Mouse (Mus musculus) left cerebral cortex, adult 8-10 months (tissue): ENCODE measurements around the gene Iqsec1. TPM values are rescaled to one million over a fixed set of nuclear protein-coding genes. Genes with fewer than 3 reads are reported as not detected.

Experiments
- DNase-seq, 2 experiments: peaks; one replicate each; pipeline ENCODE4 v3.0.0; 2022; ENCODE audit warnings: low spot score in 2 of 2
- total RNA-seq, 4 experiments: library from RNA; stranded (reverse); gene quantifications; 2 replicates each; pipeline ENCODE4 v1.2.4; 2022

Gene Iqsec1
- 100 to 1,000 TPM; 334 to 403 (median 359) TPM for total RNA-seq

DNA sequence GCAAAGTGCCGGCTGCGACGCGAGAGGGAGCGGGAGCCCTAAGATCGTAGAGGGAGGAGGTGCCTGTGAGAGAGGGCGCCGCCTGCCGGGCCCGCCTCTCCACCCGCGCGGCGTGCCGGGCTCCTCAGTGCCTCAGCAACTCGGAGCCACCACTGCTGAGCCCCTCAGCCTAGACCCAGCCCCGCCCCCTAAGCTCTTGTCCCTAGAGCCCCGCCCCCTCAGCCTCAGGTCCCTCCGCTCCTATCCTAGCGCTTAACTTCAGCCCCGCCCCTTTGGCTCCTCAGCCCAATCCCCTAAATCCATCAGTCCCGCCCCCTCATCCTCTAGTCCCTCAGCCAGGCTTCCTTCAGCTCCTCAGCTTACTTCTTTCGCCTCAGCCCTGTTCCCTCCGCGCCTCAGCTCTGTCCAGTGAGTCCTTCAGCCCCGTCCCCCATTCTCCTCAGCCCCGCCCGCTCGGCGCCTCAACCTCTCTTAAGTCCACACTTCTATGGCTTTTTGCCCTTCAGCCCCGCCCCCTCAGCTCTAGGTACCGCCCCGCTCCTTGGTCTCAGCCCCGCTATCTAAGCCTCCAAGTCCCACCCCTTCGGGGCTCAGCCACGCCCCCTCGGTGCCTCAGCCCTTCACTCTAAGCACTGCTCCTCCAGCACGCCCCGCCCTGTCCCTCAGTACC, at the start of gene Iqsec1:
TSS of gene Iqsec1 (minus strand) at position 38 of the 670 bp plus-strand sequence.
- DNase-seq, result peak; percentile 57 to 91

DNA sequence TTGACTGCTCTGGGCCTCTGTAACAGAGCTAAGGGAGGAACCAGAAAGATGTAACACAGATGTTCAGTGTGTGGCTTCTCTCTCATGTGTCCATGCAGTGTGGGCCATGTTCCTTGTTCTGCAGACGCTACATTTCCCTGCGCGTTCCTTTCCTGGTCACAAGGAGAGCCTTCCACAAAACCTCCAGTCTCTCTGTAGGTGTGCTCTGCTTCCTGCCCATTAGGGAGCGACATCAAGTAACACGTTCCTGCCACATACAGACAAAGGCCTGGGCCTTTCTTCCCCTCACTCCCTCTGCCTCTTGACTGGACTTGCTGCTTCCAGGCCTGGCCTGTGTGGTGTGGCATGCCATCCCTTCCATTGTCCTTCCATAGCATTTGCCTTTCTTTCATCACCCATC, 39.8 kb upstream of the Iqsec1 start:
- no peak for DNase-seq

DNA sequence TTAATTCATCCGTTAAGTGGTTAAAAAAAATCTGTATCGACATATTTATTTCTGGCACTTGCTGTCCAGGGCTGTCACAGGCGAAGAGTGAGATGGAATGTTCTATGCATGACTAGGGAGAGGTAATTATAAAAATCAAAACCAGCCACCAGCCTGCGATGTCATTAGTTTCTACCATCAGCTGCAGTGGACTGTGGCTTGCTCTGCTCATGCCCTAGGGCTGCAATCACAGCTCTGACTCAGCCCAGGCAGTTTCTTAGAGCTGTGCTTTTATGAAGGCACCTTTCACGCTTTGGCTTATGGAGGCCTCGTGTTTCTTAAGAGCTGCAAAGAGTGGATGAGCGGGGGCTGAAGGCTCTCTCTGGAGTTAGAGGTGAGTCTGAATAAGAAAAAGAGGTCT, 32.3 kb upstream of the Iqsec1 start:
- no peak for DNase-seq

DNA sequence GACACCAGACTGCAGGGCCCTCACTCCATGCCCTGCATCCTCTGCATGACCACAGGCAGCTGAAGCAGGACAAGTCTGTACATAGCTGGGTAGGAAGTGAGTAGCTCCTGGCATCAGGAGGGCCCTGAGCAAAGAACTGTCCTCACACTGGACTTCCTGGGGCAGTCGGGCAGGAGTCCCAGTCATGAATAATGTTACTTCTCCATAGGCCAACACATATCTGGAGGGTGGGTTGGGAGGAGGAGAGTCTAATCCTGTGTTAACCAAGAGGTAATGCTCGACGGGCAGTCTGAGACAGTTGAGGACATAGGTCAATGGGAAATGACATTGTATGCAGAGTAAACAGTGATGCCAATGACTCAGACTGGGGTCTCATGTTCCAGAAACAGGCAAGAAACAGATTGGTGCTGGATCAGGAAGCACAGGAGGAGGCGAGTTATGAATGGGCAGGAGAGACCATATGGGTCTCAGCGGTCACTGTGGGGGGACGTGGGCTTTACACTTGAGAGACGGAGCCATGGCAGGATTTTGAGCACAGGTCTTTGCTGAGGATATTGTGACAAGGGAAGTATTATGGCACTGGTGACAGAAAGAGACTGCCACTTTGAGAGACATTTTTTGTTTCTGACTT, 28.2 kb upstream of the Iqsec1 start:
- DNase-seq, result no peak

DNA sequence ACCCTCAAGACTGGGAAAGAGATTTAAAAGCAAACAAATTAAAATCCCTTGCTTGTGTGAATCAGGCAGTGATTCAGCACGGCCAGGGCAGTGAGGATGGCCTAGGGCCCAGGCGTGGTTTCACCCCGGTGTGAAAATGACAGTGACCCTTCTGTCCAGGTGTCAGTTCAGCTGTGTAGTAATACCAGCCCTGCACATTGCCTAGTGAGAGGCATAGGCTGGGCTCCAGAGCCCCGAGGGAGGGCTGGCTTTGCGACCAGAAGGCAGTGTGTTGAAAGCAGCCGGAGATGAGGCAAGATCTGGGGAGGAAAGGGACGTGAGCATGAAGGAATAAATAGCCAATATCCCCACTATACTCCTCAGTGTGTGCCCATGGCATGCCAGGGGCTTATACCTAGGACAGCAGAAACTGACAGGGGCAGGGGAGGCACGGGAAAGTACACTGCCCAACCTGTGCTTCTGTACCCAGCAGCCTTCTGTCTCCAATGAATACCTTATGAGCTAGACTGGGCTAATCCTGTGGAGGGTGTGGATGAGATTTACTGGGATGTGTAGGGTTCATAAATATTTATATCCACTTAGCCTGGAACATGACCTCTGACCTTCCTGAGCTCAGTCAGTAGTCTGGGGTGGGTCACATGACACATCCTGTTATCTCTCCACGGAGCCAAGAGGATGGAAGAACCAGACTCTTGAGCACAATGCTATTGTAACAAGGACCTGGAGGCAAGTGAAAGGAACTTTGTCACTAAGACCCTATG, 25.9 kb upstream of the Iqsec1 start:
- no peak for DNase-seq

DNA sequence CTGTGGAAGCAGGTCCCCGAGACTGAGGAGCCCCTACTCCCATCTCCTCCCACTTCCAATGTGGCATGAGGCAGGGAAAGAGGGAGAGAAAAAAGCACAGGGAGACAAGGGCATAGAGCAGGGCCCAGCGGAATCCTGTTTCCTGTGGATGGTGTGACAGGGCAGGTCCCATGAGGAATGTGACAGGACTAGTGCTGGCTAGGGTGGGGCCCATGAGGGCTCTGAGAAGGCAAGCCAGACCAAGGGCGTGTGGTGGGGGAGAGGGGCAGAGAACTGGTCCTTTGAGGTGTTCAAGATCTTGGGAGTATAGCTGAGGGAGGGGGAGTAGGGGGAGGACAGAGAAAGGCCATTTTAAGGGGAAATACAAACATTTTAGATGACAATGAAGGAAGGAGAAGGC, 24.0 kb upstream of the Iqsec1 start:
- DNase-seq, result no peak

DNA sequence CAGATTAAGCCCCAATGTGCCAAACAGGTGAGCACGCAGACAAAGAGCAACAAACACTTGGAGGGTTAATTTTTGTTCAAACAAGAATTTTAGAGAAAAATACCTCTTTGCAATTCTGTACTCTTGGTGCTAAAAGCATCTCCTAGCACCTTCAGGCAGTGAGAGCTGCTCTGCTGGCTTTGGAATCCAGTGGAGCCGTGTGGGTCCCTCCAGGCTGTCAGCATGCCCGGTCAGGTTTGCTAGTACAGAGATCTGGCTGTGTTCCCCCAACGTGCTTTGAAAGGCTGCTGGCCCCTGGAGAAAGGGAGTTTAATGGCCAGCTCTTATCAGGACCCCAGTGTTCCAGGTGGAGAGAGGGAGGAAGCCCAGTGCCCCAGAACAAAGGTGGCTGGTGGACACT, 23.1 kb upstream of the Iqsec1 start:
- DNase-seq, result no peak

DNA sequence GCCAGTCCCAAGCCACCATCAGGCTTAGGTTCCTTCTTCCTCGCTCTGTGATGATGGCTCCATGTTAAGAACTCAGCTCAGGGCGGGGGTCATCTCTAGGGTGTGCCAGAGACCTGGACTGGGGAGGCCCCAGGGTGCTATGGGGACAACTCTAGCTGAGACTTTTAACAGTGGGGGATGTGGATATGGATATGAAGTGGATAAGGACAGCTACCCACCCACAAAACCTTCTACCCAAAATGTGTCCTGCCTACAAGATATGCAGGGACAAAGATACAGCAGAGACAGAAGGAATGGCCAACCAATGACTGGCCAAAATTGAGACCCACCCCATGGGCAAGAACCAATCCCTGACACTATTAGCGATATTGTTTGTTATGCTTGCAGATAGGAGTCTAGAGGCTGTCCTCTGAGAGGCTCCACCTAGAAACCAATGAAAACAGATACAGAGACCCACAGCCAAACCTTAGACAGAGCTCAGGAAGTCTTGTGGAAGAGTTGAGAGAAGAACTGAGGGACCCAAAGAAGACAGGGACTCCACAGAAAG, 19.9 kb upstream of the Iqsec1 start:
- DNase-seq, result no peak

DNA sequence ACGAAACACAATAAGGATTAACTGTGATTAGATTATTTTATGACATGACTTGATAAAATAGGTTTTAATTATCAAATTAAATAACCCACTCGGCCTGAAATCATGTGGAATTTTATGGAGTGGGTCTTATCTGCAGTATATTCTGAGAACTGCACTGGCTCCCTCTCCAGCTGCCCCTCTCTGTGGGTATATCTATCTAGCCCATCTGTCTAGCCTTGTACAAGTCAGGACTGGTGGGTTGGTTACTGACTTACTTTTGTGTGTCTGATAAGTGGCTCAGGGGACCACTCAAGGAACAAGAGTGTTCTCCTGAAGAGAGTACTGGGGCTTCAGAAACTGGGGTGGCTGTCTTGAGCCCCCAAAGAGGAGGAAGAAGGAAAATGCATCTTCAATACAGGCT, 18.7 kb upstream of the Iqsec1 start:
- no peak for DNase-seq

DNA sequence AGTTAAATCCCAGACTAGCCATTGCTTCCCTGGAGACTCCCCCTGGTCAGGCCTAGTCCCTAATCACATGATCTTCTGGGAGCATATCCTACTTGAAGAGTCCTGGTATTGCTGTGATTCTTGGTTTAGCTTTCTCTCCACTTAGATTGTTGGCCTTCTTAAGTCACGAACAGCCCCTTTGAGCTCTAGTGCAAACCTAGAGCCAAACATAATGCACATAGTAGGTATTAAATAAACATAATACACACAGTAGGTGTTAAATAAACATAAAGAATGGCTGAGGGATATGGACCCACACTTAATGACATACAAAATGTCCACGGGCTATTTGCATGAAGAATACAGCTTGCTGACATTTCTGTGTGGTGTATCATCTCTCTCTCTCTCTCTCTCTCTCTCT, 15.7 kb upstream of the Iqsec1 start:
- DNase-seq, result no peak

DNA sequence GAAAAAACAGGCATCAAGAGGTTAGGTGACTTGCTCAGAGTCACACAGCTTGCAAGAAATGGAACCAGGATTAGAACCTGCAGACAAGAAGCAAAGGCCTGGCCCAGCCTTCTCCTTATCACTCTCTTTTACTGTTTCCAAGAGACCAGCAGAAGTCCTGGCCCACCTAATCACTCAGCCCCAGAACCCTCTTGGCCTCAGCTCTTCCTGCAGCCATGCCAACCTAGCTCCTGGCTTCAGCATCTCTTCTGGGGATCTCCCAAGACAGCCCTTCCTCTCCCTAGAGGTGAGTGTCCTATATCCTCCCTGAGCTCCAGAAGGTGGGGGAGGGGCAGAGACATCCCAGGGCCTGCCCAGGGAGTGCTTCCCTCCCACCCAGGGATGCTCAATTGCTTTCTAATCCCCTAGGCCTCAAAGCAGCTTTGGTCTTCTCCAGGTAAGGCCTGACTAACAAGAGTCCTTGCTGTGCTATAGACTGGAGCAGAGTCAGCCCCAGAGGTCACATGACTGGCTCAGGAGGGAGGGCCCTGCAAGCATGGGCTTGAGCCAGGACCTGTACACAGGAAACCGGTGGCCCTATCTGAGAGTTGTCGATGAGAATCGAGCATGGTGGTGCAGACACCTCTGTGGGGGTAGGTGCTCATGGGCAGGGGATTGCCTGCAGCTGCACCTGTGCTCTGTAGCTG, 15.0 kb upstream of the Iqsec1 start:
- DNase-seq, result no peak

DNA sequence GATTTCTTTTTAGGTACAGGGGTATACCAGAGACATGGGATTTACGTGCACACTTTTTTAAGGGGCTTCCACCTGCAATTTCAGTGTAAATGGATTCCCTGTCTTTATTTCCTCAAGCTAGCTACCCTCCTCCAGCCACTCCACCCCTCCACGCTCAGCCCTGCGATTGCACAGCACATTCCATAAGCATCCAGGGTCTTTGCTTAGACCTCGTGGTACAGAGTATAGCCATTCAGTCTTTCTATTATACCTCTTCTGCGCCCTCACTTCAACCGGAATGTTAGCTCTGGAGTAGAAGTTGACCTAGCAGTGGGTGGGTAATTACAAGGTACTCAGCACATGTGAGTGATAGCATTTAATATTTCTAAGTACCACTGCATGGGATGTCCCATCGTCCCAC, 13.1 kb upstream of the Iqsec1 start:
- DNase-seq, result no peak

DNA sequence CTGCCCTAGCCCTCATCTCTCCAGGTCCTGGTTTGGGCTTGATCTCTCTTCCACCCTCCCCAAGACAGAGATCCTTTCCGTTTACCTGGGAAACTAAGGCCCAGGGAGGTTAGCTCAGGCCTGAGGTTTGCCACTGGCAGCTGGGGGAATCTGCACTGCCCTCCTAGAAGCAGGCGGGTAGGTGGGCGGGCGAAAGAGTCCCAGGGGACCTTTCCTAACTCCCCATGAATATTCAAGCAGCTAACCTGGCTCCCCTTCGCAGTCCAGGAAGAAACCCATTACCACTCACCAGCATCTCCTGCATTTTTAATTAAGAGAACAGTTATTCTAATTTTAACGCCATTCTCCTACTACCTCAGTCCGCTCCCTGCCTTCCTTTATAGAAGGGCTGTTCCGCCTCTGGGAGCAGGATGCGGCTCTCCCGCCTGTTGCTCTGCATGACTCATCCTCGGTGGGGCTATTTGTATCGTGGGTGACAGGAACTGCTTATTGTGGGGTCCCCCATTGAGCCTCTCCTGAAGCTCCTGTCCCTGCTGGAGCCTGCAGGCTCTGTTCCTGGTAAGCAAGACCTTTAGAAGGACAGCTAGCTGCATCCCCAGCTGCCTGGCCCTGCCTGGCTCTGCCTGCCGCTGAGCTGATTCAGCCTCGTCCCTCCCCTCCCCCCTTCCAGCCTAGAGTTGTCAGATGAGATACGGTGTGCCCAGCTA, 12.5 kb upstream of the Iqsec1 start:
- DNase-seq, result peak; percentile 60 to 73

DNA sequence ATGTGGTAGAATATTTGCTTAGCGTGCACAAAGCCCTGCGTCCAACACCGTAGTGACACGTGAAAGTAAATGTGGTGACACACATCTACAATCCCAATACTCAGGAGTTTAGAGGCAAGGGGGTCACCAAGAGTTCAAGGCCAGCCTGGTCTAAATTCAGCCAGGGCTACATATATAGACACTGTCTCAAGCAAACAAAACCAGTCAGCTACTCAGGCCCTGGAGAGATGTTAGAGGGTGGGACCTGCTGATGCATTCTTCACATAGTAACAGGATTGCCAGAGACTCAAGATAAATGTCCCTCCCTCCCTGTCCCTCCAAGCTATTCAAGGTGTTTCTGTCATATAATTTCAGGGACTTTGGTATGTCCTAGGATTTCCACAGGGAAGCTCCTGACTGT, 10.7 kb upstream of the Iqsec1 start:
- DNase-seq, result no peak

DNA sequence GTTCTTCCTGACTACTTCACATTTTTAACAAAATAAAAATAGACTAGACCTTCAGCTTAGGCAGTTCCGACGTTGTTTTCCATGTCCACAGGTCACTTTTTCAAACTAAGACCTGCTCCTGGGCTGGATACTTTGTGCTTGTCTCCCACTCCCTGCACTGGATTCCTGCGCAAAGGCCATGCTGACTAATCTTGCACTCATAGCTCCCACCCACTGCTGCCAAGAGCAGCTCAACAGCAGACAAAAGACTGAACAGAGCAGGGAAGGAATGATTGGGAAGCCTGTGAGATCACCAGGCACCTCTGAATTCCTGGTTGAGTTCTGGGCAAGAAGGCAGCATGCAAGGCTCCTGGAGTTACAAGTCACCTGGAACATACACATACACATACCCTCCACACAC, 8.5 kb upstream of the Iqsec1 start:
- peak in 1 of 2 experiments; percentile 36 for DNase-seq

DNA sequence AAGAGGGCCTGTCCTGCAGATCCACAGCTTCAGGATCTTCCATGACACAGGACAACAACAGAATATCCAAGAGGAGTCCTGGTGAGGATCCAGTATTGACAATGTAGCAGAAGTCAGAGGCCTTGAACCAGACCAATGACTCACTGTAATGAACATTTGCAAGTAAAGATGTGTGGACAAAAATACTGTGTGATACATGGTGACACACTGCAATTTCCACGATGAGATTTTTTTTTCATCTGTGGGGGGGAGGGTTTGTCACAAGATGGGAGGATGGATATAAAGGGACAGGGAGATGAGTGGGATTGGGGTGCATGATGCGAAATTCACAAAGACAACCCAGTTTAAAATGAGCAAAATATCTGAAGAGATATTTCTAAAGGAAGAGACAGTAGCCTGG, 7.7 kb upstream of the Iqsec1 start:
- DNase-seq, result no peak

DNA sequence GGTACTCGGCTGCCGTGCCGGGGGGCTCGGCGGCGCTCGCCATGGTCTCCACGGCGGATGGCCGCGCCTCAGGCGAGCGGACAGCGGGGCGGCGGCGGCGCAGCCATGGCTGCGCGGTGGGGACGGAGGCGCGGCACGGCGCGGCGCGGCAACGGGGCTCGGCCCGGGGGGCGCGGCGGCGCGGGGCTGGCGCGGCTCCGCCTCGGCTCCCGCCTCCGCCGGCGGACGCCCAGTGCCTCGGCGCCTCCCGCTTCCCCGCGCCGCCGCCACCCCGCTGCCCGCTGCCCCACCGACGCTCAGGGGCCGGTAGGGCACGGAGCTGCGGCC, 223 bp downstream of the Iqsec1 start:
- DNase-seq, result no peak

DNA sequence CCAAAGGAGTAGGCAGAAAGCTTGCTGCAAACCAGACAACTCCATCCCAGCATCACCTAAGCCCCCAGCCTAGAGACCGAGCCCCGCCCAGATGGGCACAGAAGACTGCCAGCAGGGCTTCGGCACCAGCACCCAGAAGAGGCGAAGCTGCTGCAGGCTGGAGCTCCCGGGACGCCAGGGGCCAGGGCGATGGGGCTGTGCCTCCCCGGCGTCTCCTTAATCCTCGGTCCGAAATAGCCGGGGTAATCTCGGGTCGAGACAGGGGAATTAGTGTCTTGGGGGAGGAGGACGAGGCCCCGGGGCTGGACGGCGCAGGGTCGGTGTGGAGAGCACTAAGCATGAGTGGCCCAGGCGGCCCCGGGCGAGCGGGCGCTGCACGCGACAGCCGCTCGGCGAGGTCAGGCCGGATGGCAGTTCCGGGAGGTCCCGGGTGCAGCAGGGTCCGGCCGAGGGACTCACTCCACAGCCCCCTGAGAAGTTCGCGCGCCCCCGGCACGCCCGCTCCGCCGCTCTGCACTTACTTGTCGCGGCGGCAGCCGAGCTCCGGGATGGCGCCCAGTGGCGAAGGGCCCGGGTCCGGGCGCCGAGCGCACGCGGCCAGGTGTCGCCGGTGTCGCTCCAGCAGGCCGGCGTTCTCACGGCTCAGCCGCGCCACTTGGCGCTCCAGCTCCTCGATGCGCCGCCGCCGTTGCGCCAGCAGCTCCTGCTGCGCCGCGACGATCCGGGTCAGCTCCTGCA, 755 bp downstream of the Iqsec1 start:
- peak in 1 of 2 experiments; percentile 27 for DNase-seq

DNA sequence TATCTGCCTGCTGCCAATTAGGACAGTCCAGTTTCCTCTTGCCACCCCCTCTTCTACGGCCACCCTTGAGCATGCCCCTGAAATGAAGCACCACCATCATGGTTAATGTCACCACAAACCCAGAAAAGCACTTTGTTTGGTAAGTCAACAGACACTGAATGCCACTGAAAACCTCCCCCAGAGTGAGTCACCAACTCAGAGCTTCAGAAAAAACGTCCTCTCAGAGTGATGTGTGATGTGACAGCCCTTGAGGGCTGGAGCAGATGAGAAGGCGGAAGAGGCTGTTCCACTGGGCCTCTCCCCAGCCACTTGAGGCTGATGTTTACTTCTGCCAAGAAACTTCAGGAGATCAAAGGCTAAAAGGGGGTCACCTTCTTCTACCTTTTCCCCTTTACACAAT, 4.4 kb downstream of the Iqsec1 start:
- peak in 1 of 2 experiments; percentile 33 for DNase-seq

DNA sequence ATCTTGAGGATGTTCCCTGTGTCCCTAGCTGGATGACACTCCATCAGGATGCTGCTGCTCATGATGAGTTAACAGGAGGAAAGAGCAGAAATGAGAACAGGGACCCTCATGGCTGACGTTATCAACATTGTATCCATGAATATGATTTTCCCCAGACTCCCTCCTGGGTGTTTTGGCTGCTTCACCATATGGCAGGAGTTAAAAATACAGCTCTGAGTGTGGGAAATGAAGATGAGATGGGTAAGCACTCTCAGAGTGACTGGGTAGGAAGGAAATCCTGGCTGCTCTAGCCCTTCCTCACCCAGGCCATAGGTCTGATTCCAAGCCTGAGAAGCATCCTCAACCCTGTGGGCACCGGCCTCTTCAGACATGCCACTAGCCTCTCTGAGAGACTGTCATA, 14.2 kb downstream of the Iqsec1 start:
- DNase-seq, result no peak
